Mouse (Mus musculus): ENCODE results near the gene Ppm1l.
"Not testable (repeated sequence)": the region's sequence is repeated elsewhere in the genome, so short reads cannot be mapped to it uniquely, and the experiment has no call there.

Ppm1l gene

DNA sequence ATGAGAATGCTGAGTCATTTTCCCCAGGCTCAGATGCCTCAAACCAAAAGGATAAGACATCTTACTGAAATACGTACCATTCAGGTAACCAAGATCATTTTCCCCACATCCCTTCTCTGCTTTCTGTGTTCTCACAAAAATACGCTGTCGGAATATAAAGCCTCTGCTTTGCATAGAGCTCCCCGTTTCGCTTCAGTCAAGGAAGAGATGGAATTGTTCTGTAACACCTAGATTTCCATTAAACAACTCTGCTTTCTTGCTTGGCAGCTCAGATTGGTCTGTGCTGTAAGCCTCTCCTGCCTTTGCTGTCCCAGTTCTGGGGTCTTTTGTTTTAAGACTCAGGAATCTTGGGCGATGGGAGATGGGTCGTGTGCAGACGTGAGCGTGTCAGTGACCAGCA, 51.3 kb downstream of the Ppm1l start:
- DNase-seq (ENCODE audit: low read depth, low spot score) = no peak

DNA sequence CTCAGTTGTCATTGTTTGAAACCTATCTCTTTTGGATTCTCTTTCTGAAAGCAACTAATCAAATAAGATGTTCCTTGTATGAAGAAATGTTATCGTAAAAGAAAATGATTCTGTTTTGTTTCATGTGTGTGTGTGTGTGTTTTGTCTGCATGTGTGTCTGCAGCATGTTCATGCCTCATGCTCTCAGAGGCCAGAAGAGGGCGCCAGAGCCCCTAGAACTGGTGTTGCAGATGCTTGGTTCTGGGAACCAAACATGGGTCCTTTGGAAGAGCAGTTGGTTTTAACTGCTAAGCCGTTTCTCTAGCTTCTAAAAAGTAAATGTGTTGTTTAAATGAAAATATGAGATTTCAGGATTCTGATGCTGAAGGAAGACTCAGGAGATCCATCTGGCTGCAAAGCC, 56.1 kb downstream of the Ppm1l start:
- DNase-seq (ENCODE audit: low read depth, low spot score) = no peak

DNA sequence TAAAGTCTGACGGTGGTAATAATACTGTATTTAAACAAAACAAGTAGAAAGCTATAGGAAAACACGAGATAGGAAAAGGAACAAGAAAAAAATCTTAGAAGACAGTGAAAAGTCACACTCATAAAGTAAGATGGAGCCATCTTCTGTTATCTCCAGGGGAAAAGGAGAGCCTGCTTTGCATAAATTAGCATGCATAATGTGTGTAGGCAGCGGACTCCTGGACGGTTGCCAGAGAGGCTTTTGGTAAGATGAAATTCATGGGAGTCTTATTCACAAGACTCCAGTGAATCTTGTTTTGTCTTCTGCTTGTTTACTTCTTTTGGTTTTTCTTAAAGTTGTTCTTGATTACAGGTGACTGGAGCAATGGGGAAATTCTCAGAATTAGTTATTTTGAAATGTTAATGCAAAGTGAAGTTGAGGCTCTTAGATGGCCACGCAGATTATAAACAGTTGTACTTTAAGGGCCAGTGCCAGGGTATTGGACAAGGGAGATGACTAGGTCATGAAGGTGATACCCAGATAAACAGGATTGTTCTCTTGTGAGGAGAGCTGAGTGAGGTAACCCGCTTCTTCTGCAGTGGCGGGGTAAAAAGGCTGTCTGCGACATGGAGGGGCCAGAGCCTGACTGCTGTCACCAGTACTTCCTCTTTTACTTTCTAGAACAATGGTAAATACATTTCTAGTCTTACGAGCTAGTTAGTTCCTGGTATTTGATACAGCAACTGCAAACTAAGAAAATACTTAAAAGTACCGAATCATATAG, 57.1 kb downstream of the Ppm1l start:
- no peak for DNase-seq (ENCODE audit: low read depth, low spot score)

DNA sequence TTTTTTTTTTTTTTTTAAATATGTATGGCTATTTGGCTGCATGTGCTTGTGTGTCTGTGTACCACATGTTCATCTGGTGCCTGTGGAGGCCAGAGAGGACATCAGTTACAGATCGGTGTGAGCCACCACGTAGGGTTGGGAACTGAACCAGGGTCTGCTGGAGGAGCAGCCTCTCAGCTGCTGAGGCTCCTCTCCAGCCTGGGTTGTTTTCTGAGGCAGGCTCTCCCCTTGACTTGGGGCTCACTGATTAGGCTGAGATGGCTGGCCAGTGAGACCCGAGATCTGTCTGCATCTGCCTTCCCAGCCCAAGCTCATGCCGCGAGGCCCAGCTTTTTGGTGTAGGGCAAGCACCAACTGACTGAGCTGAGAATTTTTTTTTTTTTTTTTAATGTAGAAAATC, 57.9 kb downstream of the Ppm1l start:
- DNase-seq (ENCODE audit: low read depth, low spot score) = no peak

DNA sequence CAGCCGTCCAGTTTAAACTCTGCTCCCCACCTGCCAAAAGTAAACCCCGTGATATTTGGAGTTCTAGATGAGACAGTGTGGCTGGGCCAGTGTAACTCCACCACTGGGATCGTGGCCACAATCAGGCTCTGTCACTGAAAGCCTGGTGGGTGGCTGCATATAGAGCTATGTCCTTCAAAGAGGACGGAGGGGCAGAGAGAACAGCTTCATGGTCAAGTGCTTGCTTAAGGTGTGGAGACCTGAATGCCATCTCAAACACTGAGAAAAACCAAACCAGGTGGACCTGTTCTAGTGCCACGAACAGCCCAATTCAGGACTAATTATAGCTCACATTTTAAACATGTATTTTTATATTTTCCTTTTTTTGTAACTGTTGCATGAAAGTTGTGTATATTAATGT, 58.3 kb downstream of the Ppm1l start:
- DNase-seq (ENCODE audit: low read depth, low spot score) = no peak

DNA sequence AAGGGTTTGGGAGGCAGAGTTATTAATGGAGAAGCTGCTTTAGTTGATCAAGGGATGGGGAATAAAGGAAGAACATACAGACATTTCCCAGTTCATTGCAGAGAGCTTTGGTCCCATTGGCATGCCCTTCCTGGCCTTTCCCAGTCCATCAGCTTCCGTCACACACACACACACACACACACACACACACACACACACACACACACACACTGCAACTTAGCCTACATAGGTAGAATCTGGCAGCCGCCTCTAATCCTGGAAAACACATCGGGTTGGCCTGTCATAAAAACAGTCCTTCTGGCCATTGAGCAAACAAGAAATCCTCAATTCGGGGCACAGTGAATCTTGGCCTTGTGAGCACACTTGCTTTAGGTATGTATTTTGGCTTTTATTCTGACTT, 64.6 kb downstream of the Ppm1l start:
- DNase-seq (ENCODE audit: low read depth, low spot score) = no peak

DNA sequence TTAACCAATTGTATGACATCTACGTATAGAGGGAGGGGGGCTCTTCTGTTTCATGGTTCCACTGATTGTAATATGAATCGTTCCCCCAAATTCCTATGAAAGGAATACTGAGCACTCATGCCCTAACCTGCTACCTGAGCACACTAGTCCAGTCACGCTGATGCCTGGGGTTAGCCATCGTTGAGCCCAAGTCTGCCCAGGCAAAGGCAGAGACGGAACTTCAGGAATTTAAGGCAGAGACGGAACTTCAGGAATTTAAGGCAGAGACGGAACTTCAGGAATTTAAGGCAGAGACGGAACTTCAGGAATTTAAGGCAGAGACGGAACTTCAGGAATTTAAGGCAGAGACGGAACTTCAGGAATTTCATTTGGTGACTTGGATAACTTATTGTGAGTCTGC, 75.2 kb downstream of the Ppm1l start:
- not testable (repeated sequence) for DNase-seq (ENCODE audit: low read depth, low spot score)

DNA sequence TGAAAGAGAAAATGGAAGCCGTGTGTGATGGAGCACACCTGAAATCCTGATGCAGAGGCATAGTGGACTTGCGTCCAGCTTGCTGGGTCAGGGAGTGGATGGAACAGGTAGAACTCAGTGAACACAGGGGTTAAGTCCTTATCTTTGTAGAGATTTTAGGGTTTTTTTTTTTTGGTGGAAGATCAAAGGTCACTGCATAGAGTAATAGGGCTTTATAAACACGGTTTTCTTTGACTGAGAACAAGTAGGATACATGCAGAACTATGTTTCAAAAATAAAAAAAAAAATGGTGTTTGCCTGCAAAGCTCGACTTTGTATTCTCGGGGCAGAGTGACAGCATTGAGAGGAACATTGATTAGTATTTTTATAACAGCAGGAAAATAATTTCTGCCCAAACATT, 75.6 kb downstream of the Ppm1l start:
- no peak for DNase-seq (ENCODE audit: low read depth, low spot score)

DNA sequence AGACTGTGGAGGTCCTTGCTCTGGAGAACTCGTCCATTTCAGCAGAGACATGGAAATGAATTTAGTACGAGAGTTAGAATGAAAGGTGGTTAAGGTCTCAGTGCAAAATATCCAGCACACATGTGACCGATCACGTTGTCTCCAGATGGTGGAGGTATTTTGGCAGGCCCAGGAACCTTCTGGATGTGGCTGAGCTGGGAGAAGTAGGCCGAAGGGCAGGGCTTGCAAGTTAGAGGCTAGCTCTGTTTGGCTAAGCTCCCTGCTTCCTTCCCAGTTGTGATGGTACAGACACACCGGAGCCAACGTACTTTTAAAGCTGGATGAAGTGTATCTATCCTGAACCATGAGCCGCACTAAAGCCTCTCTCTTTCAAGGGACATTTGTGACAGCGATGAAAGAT, 76.4 kb downstream of the Ppm1l start:
- no peak for DNase-seq (ENCODE audit: low read depth, low spot score)

DNA sequence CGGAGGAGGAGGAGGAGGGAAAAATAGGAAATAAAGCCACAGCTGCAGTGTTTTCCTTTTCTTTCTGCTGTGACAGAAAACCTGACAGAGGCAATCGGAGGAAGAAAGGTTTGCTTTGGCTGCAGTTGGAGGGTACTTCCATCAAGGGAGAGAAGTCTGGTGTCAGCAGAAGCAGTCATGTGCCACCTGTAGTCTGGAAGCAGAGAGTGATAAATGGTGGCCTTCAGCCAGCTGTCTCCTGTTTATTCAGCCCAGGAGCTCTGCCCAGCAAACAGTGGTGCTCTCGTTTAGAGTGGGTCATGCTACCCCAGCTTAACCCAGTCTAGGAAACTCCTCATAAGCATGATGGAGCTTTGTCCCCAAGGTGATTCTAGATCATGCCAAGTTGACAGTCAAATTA, 77.3 kb downstream of the Ppm1l start:
- DNase-seq (ENCODE audit: low read depth, low spot score) = no peak

DNA sequence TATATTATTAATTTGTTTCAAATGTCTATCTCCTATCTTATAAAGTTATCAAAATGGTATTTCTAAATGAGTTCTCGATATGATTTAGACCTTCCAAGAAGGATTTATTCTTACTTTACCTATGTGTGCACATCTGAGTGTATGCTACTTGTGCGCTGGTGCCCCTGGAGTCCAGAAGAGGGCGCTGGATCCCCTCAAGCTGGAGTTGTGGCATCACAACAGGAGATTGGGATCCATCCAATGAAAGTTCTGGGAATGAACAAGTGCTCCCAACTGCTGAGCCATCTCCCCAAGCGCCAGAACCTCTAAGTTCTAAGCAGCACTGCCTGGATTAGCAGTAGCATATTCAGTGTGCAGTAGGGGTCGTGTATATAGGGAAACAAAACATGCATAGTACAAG, 78.4 kb downstream of the Ppm1l start:
- DNase-seq (ENCODE audit: low read depth, low spot score) = no peak

DNA sequence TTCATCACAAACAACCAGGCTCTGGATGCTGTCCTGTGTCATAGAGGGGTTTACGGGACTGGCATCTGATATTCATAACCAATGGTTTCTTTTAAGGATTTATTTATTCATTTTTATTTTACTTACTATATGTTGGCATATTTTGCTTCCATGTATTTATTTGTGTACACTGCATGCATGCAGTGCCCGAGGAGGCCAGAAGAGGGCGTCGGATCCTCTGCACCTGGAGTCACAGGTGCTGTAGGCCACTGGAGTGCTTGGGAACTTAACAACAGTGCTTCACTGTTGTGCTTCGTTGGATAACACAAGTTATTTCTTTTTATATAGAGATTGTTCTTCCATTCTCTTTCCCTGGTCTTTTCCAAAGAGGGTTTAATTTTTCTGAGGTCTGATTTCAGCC, 81.1 kb downstream of the Ppm1l start:
- DNase-seq (ENCODE audit: low read depth, low spot score) = no peak

DNA sequence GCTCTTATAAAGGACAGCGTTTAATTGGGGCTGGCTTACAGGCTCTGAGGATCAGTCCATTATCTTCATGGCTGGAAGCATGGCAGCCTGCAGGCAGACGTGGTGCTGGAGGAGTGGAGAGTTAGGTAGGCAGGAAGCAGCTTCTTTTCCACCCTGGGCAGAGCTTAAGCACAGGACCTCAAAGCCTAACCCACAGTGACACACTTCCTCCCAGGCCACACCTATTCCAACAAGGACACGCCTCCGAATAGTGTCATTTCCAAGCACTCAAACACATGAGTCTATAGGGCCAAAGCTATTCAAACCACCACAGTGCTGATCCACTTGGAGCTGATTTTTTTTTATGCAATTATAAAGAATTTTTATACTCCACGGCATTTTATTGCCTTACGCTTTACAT, 82.7 kb downstream of the Ppm1l start:
- peak; percentile 8 for DNase-seq (ENCODE audit: low read depth, low spot score)

DNA sequence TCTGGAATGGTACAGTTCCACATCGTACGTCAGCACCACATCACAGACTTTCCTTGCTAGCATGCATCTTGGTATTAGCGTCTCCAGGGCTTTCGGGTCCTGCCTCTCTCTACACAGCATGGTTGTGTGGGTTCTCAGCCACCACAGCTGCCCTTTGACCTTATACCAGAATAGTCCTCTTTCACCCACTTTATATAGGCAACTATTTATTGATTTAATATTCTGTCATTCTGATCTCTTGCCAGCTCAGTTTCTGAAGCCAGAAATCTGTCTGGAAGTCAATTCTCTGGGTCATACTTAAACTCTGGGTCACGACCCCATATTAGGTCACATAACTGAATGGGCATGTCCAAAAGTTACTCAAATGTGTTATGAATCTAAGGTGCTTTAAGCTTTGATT, 86.5 kb downstream of the Ppm1l start:
- DNase-seq (ENCODE audit: low read depth, low spot score) = no peak

DNA sequence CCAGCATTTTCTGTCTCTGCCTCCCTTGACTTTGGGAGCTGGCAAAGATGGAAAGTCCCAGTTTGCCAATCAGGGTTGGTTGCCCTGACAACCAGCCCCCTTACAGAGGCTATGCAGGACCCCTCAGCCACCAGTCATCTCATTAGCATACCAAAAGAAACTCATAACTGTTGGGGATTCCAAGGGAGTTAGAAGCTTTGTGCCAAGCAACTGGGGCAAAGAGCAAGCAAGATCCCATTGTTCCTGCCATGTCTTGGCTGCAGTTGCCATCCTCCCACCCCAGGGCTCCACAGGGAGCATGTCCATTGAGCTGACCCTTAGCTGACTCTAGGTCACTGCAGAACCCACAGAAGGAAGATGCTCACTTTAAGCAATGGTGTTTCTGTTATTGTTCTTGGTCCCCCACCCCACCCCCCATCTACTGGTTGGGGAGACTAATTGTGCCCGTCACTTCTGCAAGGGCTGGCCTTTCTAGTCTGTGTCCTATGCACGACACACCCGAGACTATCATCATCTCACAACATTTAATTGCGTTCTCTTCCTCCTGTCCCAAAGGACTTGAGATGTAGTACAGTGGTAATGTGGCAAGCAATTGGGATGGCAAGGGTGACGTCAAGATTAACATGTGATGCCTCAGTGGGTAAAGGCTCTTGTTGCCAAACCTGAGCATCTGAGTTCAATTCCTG, 89.7 kb downstream of the Ppm1l start:
- no peak for DNase-seq (ENCODE audit: low read depth, low spot score)

DNA sequence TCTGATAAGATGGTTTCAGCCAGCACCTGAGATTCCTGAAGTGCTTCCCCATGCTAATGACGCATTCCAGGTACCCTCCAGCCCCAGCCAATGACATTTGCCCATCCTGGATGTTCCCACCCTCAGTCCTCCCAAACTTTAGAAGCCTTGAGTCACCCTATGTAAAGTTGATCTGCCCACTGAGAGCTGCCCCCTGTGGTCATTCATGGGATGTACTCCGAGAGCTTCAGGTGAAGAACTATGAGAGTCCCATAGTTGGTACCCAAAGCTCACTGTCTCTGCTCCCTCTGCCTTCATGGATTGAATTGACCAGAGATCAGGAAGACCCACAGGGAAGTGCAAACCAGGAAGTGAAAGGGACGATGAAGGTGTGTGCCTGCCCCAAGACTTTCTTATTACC, 91.4 kb downstream of the Ppm1l start:
- DNase-seq (ENCODE audit: low read depth, low spot score) = no peak

DNA sequence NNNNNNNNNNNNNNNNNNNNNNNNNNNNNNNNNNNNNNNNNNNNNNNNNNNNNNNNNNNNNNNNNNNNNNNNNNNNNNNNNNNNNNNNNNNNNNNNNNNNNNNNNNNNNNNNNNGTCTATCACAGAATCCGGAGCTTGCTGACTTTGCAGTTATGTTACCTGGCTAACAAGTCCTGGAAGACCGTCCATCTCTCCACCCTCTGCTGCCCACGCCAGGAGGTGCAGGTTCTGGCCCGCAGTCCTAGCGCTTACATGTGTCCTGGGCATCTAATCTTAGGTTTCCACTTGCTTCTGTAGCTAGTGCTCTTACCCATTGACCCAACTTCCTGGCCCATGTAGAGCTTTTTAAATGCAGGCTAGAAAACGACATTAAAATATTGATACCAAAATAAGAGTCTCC, 99.5 kb downstream of the Ppm1l start:
- no peak for DNase-seq (ENCODE audit: low read depth, low spot score)

DNA sequence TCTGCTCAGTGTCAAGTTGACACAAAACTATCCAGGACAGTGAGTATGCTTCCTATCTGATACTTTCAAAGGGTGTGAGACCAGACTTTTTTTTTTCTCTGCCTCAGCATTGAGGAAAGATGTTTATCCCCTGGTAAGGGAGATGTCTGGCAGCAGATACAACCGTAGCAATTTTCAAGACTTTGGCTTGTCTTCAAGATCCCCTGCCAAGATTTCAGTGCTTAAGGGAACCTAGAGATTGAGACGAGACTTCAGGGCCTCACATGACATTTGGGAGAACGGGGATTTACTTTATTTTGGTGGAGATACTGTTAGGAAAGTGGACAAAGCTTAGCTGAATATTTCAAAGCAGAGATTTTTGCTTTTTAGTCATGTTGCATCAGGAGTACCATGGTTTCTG, 106.1 kb downstream of the Ppm1l start:
- DNase-seq (ENCODE audit: low read depth, low spot score) = no peak

DNA sequence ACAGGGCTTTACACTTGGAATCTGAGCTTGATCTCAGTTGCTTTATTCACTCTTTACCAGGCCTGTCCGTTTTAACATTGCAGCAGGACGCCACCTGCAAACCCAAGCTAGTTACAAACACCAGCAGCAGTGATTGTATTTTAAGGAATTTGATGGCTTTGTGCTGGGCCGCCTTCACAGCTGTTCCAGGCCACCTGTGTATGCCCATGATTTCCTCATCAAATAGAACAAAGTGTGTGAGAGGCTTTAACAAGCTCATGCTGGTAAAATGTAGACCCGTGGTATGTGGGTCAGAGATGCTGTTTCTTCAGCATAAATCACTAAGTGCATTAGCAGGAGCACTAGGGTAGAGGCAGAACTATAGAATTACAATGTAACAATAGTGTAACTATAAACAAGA, 106.7 kb downstream of the Ppm1l start:
- no peak for DNase-seq (ENCODE audit: low read depth, low spot score)

DNA sequence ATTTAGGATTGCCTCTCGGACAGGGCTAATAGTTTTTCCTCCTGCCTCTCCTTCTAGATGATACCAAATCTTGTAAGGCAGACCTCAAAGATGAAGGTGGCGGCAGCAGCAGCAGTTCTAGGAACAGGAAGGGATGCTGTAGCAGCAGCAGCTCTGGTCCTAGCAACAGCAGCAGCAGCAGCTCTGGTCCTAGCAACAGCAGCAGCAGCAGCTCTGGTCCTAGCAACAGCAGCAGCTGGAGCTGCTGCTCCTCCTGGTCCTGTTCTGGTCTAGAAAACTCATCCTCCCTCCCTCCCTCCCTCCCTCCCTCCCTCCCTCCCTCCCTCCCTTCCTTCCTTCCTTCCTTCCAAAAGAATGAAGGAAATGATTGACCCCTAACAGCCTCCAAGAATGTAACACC, 108.1 kb downstream of the Ppm1l start:
- DNase-seq (ENCODE audit: low read depth, low spot score) = not testable (repeated sequence)

DNA sequence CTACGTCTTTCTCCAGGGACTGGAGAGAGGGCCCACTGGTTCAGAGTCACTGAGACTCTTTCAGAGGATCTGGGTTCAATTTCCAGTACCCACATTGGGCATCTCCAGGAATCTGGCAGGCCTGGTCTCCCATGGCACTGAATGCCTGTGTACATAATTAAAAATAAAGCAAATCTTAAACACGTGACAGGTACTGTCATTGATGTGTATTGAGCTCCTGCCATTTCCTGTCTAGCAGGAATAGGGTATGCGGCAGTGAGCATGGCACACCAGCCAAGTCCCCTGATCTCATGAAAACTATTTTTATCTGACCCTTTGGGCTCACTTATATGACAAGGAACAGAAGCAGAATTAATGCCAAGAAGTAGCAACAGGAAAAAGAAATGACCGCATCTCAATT, 110.6 kb downstream of the Ppm1l start:
- no peak for DNase-seq (ENCODE audit: low read depth, low spot score)

DNA sequence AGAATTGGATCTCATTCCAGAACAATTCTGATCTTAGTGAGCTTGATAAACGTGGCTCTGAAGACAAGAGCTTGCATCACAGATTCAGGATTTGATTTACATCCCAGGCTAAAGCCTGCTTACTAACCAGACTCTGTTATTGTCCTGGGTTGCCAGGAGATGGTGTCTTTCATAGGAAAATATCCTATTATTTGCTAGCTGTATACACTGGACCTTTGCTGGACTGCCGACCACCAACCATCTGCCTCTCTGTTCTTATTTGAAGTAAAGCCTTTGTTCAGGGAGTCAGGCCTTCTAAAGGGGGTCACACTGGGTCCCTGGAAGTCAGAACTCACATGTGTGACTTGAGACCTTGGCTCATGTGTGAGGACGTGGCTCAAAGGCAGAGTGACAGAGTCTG, 111.6 kb downstream of the Ppm1l start:
- DNase-seq (ENCODE audit: low read depth, low spot score) = no peak

DNA sequence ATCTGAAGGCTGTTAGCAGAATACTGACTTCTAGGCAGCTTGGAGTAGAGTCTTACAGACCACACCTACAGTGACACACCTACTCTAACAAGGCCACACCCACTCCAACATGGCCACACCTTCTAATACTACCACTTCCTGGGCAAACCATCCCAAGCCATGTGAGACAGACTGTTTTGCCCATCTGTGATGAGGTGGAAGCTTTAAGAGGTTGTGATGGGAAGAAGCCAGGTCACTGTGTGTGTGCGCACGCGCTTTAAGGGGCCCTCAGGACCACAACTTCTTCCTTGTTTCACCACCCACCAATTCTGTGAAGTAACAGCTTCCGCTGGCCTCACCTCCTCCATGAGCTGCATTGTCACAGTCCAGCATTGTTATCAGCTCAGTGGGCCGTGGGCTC, 112.7 kb downstream of the Ppm1l start:
- no peak for DNase-seq (ENCODE audit: low read depth, low spot score)

DNA sequence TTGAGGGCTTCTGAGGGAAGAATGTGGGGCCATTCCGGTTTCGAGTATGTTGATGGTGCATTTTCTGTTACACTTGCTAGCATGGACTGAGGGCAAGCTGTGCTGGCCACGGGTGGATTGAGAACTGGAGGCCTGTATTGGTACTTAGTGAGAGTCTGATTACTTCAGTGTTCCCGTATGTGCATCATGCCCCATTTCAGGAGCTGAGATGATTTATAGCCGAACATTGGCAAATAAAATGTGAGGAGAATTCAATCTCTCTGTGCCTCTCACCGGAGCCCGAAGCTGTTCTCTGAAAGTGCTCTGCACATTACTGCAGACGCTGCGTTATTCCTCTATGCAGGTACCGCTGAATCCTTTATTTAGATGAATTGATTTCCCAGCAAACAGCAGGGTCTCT, 116.9 kb downstream of the Ppm1l start:
- no peak for DNase-seq (ENCODE audit: low read depth, low spot score)

Data from 3T3-L1 (cell line).